Mouse (Mus musculus) thymus, adult 2 months (tissue): ENCODE data around the gene Anks1.

ENCODE experiments used
- CTCF ChIP-seq: fragments of 200-500 bp; IDR thresholded peaks from 2 replicates; pipeline ENCODE4 v1.5.1; 2012; ENCODE audit warnings: mild to moderate bottlenecking, control low read depth, low read length, moderate library complexity, borderline replicate concordance; ENCODE audit not compliant: control insufficient read depth, poor library complexity, insufficient read depth; ENCODE audit errors: extremely low read depth
- POLR2A ChIP-seq: fragments of 200-500 bp; IDR thresholded peaks from 2 replicates; pipeline ENCODE4 v1.6.1; 2012; ENCODE audit warnings: mild to moderate bottlenecking, low read length, control low read depth, moderate library complexity; ENCODE audit not compliant: control insufficient read depth, poor library complexity, insufficient read depth; ENCODE audit errors: extremely low read depth

- TF ChIP-seq CTCF (no peak), POLR2A (no peak)
Observed at GRCm38 (mm10) chr17:27947155-27947554, 38.0 kb downstream of the Anks1 start.
